Mouse (Mus musculus) heart, adult 2 months (tissue): ENCODE measurements around the gene Pbld1. TPM values are rescaled to one million over a fixed set of nuclear protein-coding genes. Genes with fewer than 3 reads are reported as not detected.

Source experiments
- DNase-seq, 2 experiments: peaks; one replicate each; pipeline ENCODE4 v3.0.0; 2021
- H3K27ac ChIP-seq: fragments of 200-600 bp; 2 replicates; pipeline ENCODE4 v1.8.1; 2022
- H3K27me3 ChIP-seq: fragments of 200-500 bp; 2 replicates; pipeline ENCODE4 v1.6.1; 2012; ENCODE audit warnings: mild to moderate bottlenecking, low read length, inconsistent platforms, mixed read lengths; ENCODE audit not compliant: control insufficient read depth, insufficient read depth
- H3K36me3 ChIP-seq: fragments of 200-500 bp; 2 replicates; pipeline ENCODE4 v1.6.1; 2012; ENCODE audit warnings: low read length, inconsistent platforms; ENCODE audit not compliant: control insufficient read depth, insufficient read depth
- H3K4me1 ChIP-seq: fragments of 200-500 bp; 2 replicates; pipeline ENCODE4 v1.6.1; 2011; ENCODE audit warnings: low read length; ENCODE audit not compliant: control insufficient read depth, insufficient read depth
- H3K4me3 ChIP-seq: fragments of 200-600 bp; 2 replicates; pipeline ENCODE4 v1.8.1; 2022
- H3K79me2 ChIP-seq: fragments of 200-500 bp; replicated peaks from 2 replicates; pipeline ENCODE4 v1.6.1; 2012; ENCODE audit warnings: mild to moderate bottlenecking, inconsistent platforms, low read length, moderate library complexity, mixed read lengths; ENCODE audit not compliant: control insufficient read depth, insufficient read depth
- H3K9ac ChIP-seq: fragments of 200-500 bp; 2 replicates; pipeline ENCODE4 v1.6.1; 2012; ENCODE audit warnings: low read depth, mild to moderate bottlenecking, control low read depth, inconsistent platforms, low read length, mixed read lengths
- CTCF ChIP-seq: fragments of 200-600 bp; IDR thresholded peaks from 2 replicates; pipeline ENCODE4 v1.8.1; 2022; ENCODE audit warnings: antibody characterized with exemption, mild to moderate bottlenecking, moderate library complexity
- EP300 ChIP-seq: fragments of 200-500 bp; IDR thresholded peaks from 2 replicates; pipeline ENCODE4 v1.6.1; 2011; ENCODE audit warnings: low read depth, low read length, control low read depth; ENCODE audit not compliant: insufficient read depth
- POLR2A ChIP-seq: fragments of 200-500 bp; IDR thresholded peaks from 2 replicates; pipeline ENCODE4 v1.6.1; 2011; ENCODE audit warnings: mild to moderate bottlenecking, low read depth, low read length, control low read depth; ENCODE audit not compliant: insufficient read depth
- WGBS: fragments of 180-500 bp; shearing (Covaris S2); methylation state at CpG from one replicate; pipeline ENCODE4 v1.1.7; 2018; 5-methylcytosine and 5-hydroxymethylcytosine counted together
- intact Hi-C: fragments of 180-260 bp; cut with DNase I; formaldehyde crosslinking; loops from one replicate; pipeline ENCODE4 v1.15.1; 2025
- polyA plus RNA-seq: library from polyadenylated mRNA; depleted of rRNA; stranded (reverse); fragments of >200 nt; gene quantifications from 2 replicates; pipeline ENCODE4 v1.2.3, GENCODE M21; 2012
- total RNA-seq, 2 experiments: library from RNA; stranded (reverse); gene quantifications; 2 replicates each; pipeline ENCODE4 v1.2.3; 2021

The Pbld1 gene
- total and polyA plus RNA-seq, 3 experiments, result 0.89 to 1.5 (median 1.2) TPM

DNA sequence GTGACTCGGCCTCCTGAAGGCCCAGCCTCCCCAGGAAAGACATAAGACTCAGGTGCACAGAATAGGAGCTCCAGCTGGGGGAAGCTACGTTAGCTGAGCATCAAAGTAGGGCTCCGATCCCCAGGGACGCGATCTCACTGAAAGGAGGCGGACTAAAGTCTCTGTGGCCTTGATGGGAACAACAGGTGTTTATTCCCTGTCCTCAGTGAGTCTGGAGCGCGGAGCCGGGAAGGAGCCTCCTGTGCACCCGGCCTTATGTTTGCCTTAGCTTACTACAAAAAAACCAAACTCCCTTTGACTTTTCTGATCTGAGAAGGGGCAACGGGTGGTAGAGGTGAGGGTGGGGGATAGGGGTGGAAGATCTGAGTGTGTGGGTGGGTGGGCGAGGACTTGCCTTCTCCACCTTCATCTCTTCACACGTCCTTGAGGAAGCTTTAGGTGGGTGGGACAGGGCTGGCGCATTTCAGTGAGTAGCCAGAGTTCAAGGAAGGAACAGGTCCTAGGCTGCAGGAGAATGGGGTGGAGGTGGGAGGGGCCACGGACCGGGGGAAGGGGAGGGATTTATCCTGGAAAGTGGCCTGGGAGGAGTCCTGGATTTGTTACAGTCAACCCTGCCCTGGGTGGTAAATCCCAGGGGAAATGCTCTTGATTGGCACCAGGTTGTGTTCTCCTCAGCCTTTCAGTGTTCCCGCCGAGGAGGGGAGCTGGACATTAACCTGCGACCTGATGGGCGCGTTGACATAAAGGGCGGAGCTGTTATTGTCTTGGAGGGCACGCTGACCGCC, 2.8 kb upstream of the Pbld1 start:
- H3K36me3 ChIP-seq, result no peaks in the 10 kb centered on the region
- no peaks in the 10 kb centered on the region for H3K79me2 ChIP-seq
- H3K4me3 ChIP-seq, result no peak overlapping the region
- intact Hi-C loops, result no loop called here
- peaks cover 2% of the 10 kb centered on the region; the same call in 1 of the 2 replicates for H3K4me1 ChIP-seq
- H3K27me3 ChIP-seq, result no peaks in the 10 kb centered on the region
- TF ChIP-seq EP300, result no peak
- TF ChIP-seq POLR2A, result peak; percentile 39; the same call in 1 of the 2 replicates
- TF ChIP-seq CTCF, result no peak
- H3K9ac ChIP-seq, result no peak overlapping the region
- WGBS, result 42% methylated on average over 24 of the region's 24 CpGs
- peak overlapping the region; percentile 65 for H3K27ac ChIP-seq
- DNase-seq, result peak; percentile 61 to 63

DNA sequence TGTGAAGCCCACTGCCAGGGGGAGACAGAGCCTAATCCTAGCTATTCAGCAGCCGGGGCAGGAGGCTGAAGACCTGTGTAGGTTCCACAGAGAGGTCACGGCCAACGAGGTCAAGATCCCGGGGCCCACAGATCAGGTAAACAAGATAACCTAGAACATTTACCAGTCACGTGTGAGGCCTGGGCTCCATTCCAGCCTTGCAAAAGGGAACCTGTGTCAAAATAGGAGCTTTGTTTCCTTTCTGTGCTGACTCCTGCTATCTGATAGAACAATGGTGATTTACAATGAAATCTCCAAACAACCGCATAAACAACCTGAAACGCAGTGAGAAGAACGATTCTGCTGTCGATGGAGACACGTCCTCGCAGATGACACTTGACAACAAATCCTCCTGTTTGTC, 444 bp downstream of the Pbld1 start:
- H3K4me3 ChIP-seq, result no peak overlapping the region
- no peaks in the 10 kb centered on the region for H3K36me3 ChIP-seq
- TF ChIP-seq POLR2A, result no peak
- TF ChIP-seq EP300, result peak; percentile 31; the same call in 1 of the 2 replicates
- no peak for TF ChIP-seq CTCF
- 31% methylated on average over 11 of the region's 11 CpGs for WGBS
- no peak overlapping the region for H3K9ac ChIP-seq
- H3K27ac ChIP-seq, result peak overlapping the region; percentile 81
- intact Hi-C loops, result no loop called here
- peaks cover 2% of the 10 kb centered on the region; the same call in 1 of the 2 replicates for H3K4me1 ChIP-seq
- peak; percentile 60 for DNase-seq
- H3K79me2 ChIP-seq, result no peaks in the 10 kb centered on the region
- H3K27me3 ChIP-seq, result no peaks in the 10 kb centered on the region

DNA sequence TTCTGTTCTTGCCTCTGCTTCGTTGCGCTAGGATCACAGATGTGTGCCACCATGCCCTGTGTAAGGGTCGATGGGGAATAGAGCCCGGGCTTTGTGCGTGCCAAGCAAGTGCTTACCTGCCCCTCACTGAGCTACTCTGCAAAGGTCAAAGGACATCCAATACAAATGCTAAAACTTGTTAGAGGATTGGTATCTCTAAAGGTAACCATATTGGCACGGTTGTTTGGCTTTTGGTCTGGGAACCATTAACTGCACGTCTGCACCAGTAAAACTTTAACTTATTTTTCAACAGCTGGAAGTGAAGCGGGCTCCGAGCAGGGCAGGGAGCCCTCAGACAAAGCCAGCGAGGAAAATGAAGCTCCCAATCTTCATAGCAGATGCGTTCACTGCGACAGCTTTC, 1.3 kb downstream of the Pbld1 start:
- H3K4me1 ChIP-seq, result peaks cover 2% of the 10 kb centered on the region; the same call in 1 of the 2 replicates
- no peak for DNase-seq
- H3K27me3 ChIP-seq, result no peaks in the 10 kb centered on the region
- 82% methylated on average over 12 of the region's 12 CpGs for WGBS
- no peak overlapping the region for H3K9ac ChIP-seq
- H3K36me3 ChIP-seq, result no peaks in the 10 kb centered on the region
- no peak overlapping the region for H3K4me3 ChIP-seq
- intact Hi-C loops, result no loop called here
- no peak for TF ChIP-seq EP300
- TF ChIP-seq CTCF, result no peak
- no peak for TF ChIP-seq POLR2A
- H3K79me2 ChIP-seq, result no peaks in the 10 kb centered on the region
- peak overlapping the region; percentile 81; the same call in 1 of the 2 replicates for H3K27ac ChIP-seq

DNA sequence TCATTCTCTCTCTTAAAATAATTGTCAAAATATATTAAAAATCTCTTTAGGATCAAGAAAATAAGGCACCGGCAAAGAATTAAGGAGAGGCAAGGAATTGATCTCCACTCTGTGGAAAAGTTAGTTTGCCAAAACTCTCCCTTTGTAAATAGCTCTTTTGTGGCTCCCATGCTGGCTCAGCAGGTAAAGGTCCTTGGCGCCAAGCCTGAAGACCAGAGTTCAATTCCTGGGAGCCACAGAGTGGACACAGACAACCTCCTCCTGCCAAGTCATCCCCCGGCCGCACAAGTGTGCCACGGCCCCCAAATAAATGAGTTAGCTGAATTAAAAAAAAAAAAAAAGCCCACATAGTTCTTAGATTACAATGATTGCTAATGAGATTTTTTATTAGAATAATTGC, 2.7 kb downstream of the Pbld1 start:
- WGBS, result 94% methylated on average over 5 of the region's 5 CpGs
- Histone ChIP-seq H3K27me3 (no peaks in the 10 kb centered on the region), H3K27ac (no peak overlapping the region), H3K9ac (no peak overlapping the region), H3K79me2 (no peaks in the 10 kb centered on the region), H3K4me1 (no peaks in the 10 kb centered on the region), H3K4me3 (no peak overlapping the region), H3K36me3 (no peaks in the 10 kb centered on the region)
- no peak for DNase-seq
- intact Hi-C loops, result loop anchor here (1.0 kb wide), 1 partner anchor 17 kb away; no protein-coding TSS in a partner anchor
- TF ChIP-seq POLR2A (no peak), CTCF (no peak), EP300 (no peak)

DNA sequence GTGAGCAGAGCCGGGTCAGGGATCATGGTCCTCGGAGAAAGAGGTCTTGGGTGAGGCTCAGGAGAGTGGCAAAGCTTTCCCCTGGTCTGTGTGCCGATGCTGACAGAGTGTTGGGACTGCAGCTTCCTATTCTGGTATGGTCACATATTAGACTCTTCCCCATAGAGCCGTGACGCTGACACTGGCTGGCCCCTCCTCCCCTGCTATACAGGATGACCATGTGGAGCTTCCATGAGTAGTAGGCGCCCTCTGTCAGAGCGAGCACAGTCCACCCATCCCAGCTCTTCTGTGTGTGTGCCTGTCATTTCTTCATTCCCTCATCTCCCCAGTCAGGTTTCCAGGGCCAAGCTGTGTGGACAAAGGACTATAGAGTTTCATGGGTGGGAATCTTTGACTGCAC, 3.4 kb downstream of the Pbld1 start:
- WGBS, result 77% methylated on average over 7 of the region's 7 CpGs
- no peak for TF ChIP-seq CTCF
- no peak for TF ChIP-seq EP300
- no peak for TF ChIP-seq POLR2A
- DNase-seq, result no peak
- Histone ChIP-seq H3K4me1 (no peaks in the 10 kb centered on the region), H3K4me3 (no peak overlapping the region), H3K36me3 (no peaks in the 10 kb centered on the region), H3K27me3 (no peaks in the 10 kb centered on the region), H3K79me2 (no peaks in the 10 kb centered on the region), H3K27ac (no peak overlapping the region), H3K9ac (no peak overlapping the region)
- intact Hi-C loops, result loop anchor here (1.0 kb wide), 1 partner anchor 18 kb away; no protein-coding TSS in a partner anchor

DNA sequence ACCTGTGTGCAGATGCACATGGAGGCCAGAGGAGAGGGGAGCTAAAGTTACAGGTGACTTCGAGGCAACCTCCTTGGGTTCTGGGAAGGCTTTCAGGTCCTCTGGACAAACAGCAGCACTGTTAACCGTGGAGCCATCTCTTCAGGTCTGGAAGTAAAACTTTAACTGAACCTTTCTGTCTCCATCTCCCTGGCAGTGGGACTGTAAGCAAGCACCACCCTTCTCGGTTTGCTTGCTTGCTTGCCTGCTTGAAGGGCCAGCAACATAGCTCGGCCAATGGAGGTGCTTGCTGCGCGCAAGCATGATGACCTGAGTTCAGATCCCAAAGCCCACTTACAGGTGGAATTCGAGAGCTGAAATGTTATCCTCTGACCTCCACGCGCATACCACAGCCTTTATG, 4.6 kb downstream of the Pbld1 start:
- WGBS, result 84% methylated on average over 9 of the region's 9 CpGs
- H3K9ac ChIP-seq, result no peak overlapping the region
- H3K4me1 ChIP-seq, result no peaks in the 10 kb centered on the region
- no peak overlapping the region for H3K4me3 ChIP-seq
- H3K79me2 ChIP-seq, result no peaks in the 10 kb centered on the region
- no peak overlapping the region for H3K27ac ChIP-seq
- TF ChIP-seq POLR2A (no peak), CTCF (no peak), EP300 (no peak)
- H3K36me3 ChIP-seq, result no peaks in the 10 kb centered on the region
- intact Hi-C loops, result no loop called here
- no peaks in the 10 kb centered on the region for H3K27me3 ChIP-seq
- no peak for DNase-seq
